Mouse (Mus musculus) G1E-ER4 (cell line): ENCODE data around the gene Olfr398. TPM values are rescaled to one million over a fixed set of nuclear protein-coding genes. Genes with fewer than 3 reads are reported as not detected.

Source experiments
- GATA1 ChIP-seq: IDR thresholded peaks from one replicate; pipeline ENCODE4 v1.8.0; 2012; ENCODE audit warnings: low read length, inconsistent platforms
- polyA plus RNA-seq: library from polyadenylated mRNA; stranded (reverse); fragments of >175 nt; gene quantifications from 2 replicates; pipeline ENCODE4 v1.2.3, GENCODE M21; 2012

Olfr398 gene
- not detected in 2 replicates for polyA plus RNA-seq

GRCm38 (mm10) chr11:73990307-73990706 is at the start of gene Olfr398:
TSS of gene Olfr398 (minus strand) at chr11:73990407.
- TF ChIP-seq GATA1, result no peak

- TF ChIP-seq GATA1, result no peak
Observed at GRCm38 (mm10) chr11:73993115-73993514, 2.9 kb upstream of the Olfr398 start.

- TF ChIP-seq GATA1, result no peak
Observed at GRCm38 (mm10) chr11:73960517-73960916, 29.7 kb downstream of the Olfr398 start, which contains the start of gene Olfr397. TSS of gene Olfr397 (plus strand) at chr11:73960817.

- no peak for TF ChIP-seq GATA1
Observed at GRCm38 (mm10) chr11:73936377-73936776, 53.8 kb downstream of the Olfr398 start, which contains the start of gene Olfr23. TSS of gene Olfr23 (plus strand) at chr11:73936677.

Other genes starting within 250 kb of the Olfr398 start
- gene Olfr389, start 209.7 kb downstream of the Olfr398 start, polyA plus RNA-seq, result not detected in 2 replicates
- not detected in 2 replicates for gene Olfr390, start 207.4 kb downstream of the Olfr398 start, polyA plus RNA-seq
- gene Olfr391-ps, start 187.4 kb downstream of the Olfr398 start, polyA plus RNA-seq, result not detected in 2 replicates
- gene Olfr392, start 173.4 kb downstream of the Olfr398 start, polyA plus RNA-seq, result not detected in 2 replicates
- gene Olfr393, start 139.0 kb downstream of the Olfr398 start, polyA plus RNA-seq, result not detected in 2 replicates
- gene Olfr394, start 99.6 kb downstream of the Olfr398 start, polyA plus RNA-seq, result not detected in 2 replicates
- gene Olfr395, start 81.1 kb downstream of the Olfr398 start, polyA plus RNA-seq, result not detected in 2 replicates
- not detected in 2 replicates for gene Olfr23, start 53.7 kb downstream of the Olfr398 start, polyA plus RNA-seq
- not detected in 2 replicates for gene Olfr397, start 29.6 kb downstream of the Olfr398 start, polyA plus RNA-seq
- not detected in 2 replicates for gene Olfr139, start 66.1 kb upstream of the Olfr398 start, polyA plus RNA-seq
- gene Olfr399, start 66.2 kb upstream of the Olfr398 start, polyA plus RNA-seq, result not detected in 2 replicates
- gene Zfp616, start 79.5 kb upstream of the Olfr398 start, polyA plus RNA-seq, result not detected in 2 replicates
- gene Olfr401, start 123.3 kb upstream of the Olfr398 start, polyA plus RNA-seq, result not detected in 2 replicates
- gene Olfr402, start 163.1 kb upstream of the Olfr398 start, polyA plus RNA-seq, result not detected in 2 replicates
- gene Olfr403, start 195.8 kb upstream of the Olfr398 start, polyA plus RNA-seq, result not detected in 2 replicates
- not detected in 2 replicates for gene Olfr43, start 221.0 kb upstream of the Olfr398 start, polyA plus RNA-seq